Comparison of ENCODE assay signal across 10 mouse cellular contexts in genomic region chr11:104379635-104380034, GRCm38 (mm10).
DNase-seq lines count a peak whose midpoint lies in the region; ATAC-seq and TF ChIP-seq lines count a peak whose summit lies in the region.
"Had no signal": no experiment of that assay in that cellular context is flagged by ENCODE, and none has a peak within 500 bp of the region (broad histone marks: within the 10 kb centered on the region; RNA-seq: fewer than 3 reads in every experiment).

No protein-coding gene starts in this region.

- 81% methylated on average over 1 of the region's 1 CpGs for WGBS in kidney, embryonic 14.5 days
- 61% methylated on average over 1 of the region's 1 CpGs for WGBS in lung, postnatal 0 days

- no peak for ATAC-seq in CD4-positive, CD25-positive, alpha-beta regulatory T cell, adult 4 months
- no peak for ATAC-seq in kidney, embryonic 14.5 days (ENCODE audit: low FRiP score, low TSS enrichment)
- ATAC-seq in lung, postnatal 0 days: no peak

- no peaks in the 10 kb centered on the region for H3K4me1 ChIP-seq in kidney, embryonic 14.5 days (ENCODE audit: control insufficient read depth, insufficient read depth, low read length)
- no peaks in the 10 kb centered on the region for H3K4me1 ChIP-seq in lung, postnatal 0 days (ENCODE audit: insufficient read depth, low read depth, low read length)
- H3K4me1 ChIP-seq: heart, embryonic 13.5 days had no signal

- peaks cover 18% of the 10 kb centered on the region for H3K36me3 ChIP-seq in kidney, embryonic 14.5 days (ENCODE audit: control insufficient read depth, insufficient read depth, low read length)
- H3K36me3 ChIP-seq in lung, postnatal 0 days (ENCODE audit: insufficient read depth, low read length): no peaks in the 10 kb centered on the region

- H3K4me2 ChIP-seq in kidney, embryonic 14.5 days (replicated peaks; ENCODE audit: low read depth, low read length): no peak overlapping the region
- H3K4me2 ChIP-seq in lung, postnatal 0 days (replicated peaks; ENCODE audit: low read depth, low read length): no peak overlapping the region
- H3K4me2 ChIP-seq: heart, embryonic 13.5 days had no signal

- no peak for TF ChIP-seq EP300 in lung, postnatal 0 days (IDR thresholded peaks at IDR 0.05)

- peak; percentile 61 for DNase-seq in CD4-positive, CD25-positive, alpha-beta regulatory T cell, adult 2 months (ENCODE audit: low read depth, low spot score)
- DNase-seq in kidney, adult 9 months: peak; percentile 27
- DNase-seq in MN1 (ENCODE audit: low spot score): peak; percentile 13
- DNase-seq in lung, postnatal 0 days (ENCODE audit: low spot score): peak; percentile 58
- DNase-seq in layer of hippocampus, postnatal 14 days (ENCODE audit: low spot score in 2 of 2): no peak
- DNase-seq in retina, embryonic 14.5 days (ENCODE audit: low spot score): no peak
- DNase-seq: cerebellum, adult 11-12 months had no signal

- H3K4me3 ChIP-seq in kidney, embryonic 14.5 days (ENCODE audit: low read length): no peak overlapping the region
- H3K4me3 ChIP-seq in lung, postnatal 0 days (ENCODE audit: low read depth, low read length): no peak overlapping the region
- H3K4me3 ChIP-seq: heart, embryonic 13.5 days had no signal

- no peak overlapping the region for H3K9ac ChIP-seq in kidney, embryonic 14.5 days (ENCODE audit: low read depth, low read length)
- no peak overlapping the region for H3K9ac ChIP-seq in lung, postnatal 0 days (replicated peaks; ENCODE audit: low read depth)
- H3K9ac ChIP-seq: heart, embryonic 13.5 days had no signal

- no peaks in the 10 kb centered on the region for H3K9me3 ChIP-seq in kidney, embryonic 14.5 days (ENCODE audit: control insufficient read depth, low read length)
- no peaks in the 10 kb centered on the region for H3K9me3 ChIP-seq in lung, postnatal 0 days (ENCODE audit: low read length)
- H3K9me3 ChIP-seq: heart, embryonic 13.5 days had no signal

- H3K27ac ChIP-seq in kidney, embryonic 14.5 days (ENCODE audit: low read depth, low read length): no peak overlapping the region
- no peak overlapping the region for H3K27ac ChIP-seq in lung, postnatal 0 days (ENCODE audit: low read length)
- H3K27ac ChIP-seq: heart, embryonic 13.5 days had no signal

- no peaks in the 10 kb centered on the region for H3K27me3 ChIP-seq in kidney, embryonic 14.5 days (ENCODE audit: control insufficient read depth, insufficient read depth, low read length)
- no peaks in the 10 kb centered on the region for H3K27me3 ChIP-seq in lung, postnatal 0 days (replicated peaks; ENCODE audit: insufficient read depth, low read length)
- H3K27me3 ChIP-seq: heart, embryonic 13.5 days had no signal

- TF ChIP-seq CTCF in lung, postnatal 0 days (IDR thresholded peaks at IDR 0.05): peak; percentile 69

Comparison
In these comparisons a context has a peak if more than half of its experiments do, and no peak if none do; other contexts are left out.
1. DNase-seq: peak in CD4-positive, CD25-positive, alpha-beta regulatory T cell, adult 2 months (single experiment), kidney, adult 9 months (single experiment), MN1 (single experiment) and lung, postnatal 0 days (single experiment); none in layer of hippocampus, postnatal 14 days (0 of 2) and retina, embryonic 14.5 days (single experiment).